In the genomic region with DNA sequence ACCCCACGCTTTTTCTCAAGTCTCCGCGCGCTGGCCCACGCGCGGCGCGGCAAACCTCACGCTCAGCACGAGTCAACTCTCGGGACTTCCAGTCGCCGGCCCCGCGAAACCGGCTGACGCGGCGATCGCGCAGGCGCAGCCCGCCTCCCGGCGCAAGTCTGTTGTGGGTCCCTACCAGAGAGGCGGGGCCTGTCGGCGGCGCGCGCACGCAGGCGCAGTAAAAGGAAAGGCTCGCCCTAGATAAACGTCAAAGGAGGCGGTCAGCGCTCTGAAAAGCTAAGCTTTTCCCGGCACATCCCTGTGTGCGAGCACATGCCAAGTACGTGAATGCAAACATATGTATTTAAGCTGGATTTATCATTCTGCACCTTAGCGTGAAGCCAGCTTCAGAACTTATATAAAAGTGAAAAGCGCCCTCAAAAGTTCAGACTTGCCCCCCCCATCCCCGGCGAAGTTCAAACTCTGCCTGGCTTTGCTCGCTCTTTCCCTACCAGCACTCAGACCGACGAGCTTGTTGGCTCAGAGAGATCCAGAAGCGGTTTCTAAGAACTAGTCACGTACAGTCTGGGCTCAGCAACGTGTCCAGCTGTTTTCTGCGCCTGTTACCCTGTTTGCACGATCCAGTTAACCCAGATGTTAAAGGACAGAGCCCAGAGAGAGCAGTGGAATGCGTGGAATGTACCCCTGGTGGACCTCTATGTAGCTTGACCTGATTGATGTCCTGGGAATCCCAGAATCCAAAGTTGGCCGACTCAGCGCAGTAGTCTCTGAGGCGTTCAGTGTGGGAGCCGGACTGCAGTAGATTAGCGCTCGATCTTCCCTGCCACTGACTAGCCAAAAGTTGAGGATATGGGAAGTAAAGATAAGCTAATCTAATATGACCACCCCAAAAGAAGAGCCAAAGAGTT, we compare ENCODE assay signal across 1 mouse cellular context.
TF ChIP-seq lines count a peak whose summit lies in the region.

A gene (minus strand): TSS at position 118 of the 908 bp plus-strand sequence.

TF ChIP-seq in MEL, 35 proteins besides CTCF, POLR2A, EP300 and RAD21 (continued from another document):
- TF ChIP-seq USF1 (IDR thresholded peaks at IDR 0.05; ENCODE audit: low read depth, low read length), result no peak
- TF ChIP-seq MAZ (IDR thresholded peaks at IDR 0.05; ENCODE audit: low read depth, low read length), result no peak
- peak; percentile 82 for TF ChIP-seq NELFE (IDR thresholded peaks at IDR 0.05; ENCODE audit: low read depth, low read length)
- TF ChIP-seq TCF12 (IDR thresholded peaks at IDR 0.05; ENCODE audit: low read depth, low read length), result peak; percentile 69
- TF ChIP-seq MXI1 (IDR thresholded peaks at IDR 0.05; ENCODE audit: low read depth, low read length), result peak; percentile 66
- peak; percentile 37 for TF ChIP-seq TAL1 (IDR thresholded peaks at IDR 0.05; ENCODE audit: low read length)
- TF ChIP-seq KAT2A (conservative IDR thresholded peaks at IDR 0.05; ENCODE audit: low read depth, low read length), result no peak
- no peak for TF ChIP-seq ETS1 (IDR thresholded peaks at IDR 0.05; ENCODE audit: low read depth, low read length)
- no peak for TF ChIP-seq MAFK (IDR thresholded peaks at IDR 0.05; ENCODE audit: borderline replicate concordance, low read depth, low read length)
